Mouse (Mus musculus) intestine, embryonic 15.5 days (tissue): ENCODE results near the gene Ttbk1. TPM values are rescaled to one million over a fixed set of nuclear protein-coding genes. Genes with fewer than 3 reads are reported as not detected.

ENCODE experiments used
- ATAC-seq: fragments of 200-750 bp; cut with Nextera tagmentation; 2 replicates; pipeline ENCODE4 v1.8.0; 2017; ENCODE audit warnings: moderate TSS enrichment, moderate library complexity
- H3K27ac ChIP-seq: fragments of 300-500 bp; sonication (generic); 2 replicates; pipeline ENCODE4 v1.5.1; 2015; ENCODE audit warnings: mild to moderate bottlenecking, inconsistent platforms
- H3K27me3 ChIP-seq: fragments of 300-500 bp; sonication (generic); replicated peaks from 2 replicates; pipeline ENCODE4 v1.6.1; 2015; ENCODE audit warnings: inconsistent platforms
- H3K36me3 ChIP-seq: fragments of 300-500 bp; sonication (generic); 2 replicates; pipeline ENCODE4 v1.6.1; 2015; ENCODE audit warnings: inconsistent platforms
- H3K4me1 ChIP-seq: fragments of 300-500 bp; sonication (generic); replicated peaks from 2 replicates; pipeline ENCODE4 v1.6.1; 2015; ENCODE audit warnings: inconsistent platforms
- H3K4me2 ChIP-seq: fragments of 300-500 bp; sonication (generic); replicated peaks from 2 replicates; pipeline ENCODE4 v1.6.1; 2015; ENCODE audit warnings: mild to moderate bottlenecking, inconsistent platforms
- H3K4me3 ChIP-seq: fragments of 300-500 bp; sonication (generic); replicated peaks from 2 replicates; pipeline ENCODE4 v1.5.1; 2015; ENCODE audit warnings: inconsistent platforms
- H3K9ac ChIP-seq: fragments of 300-500 bp; sonication (generic); 2 replicates; pipeline ENCODE4 v1.6.1; 2015; ENCODE audit warnings: inconsistent platforms
- H3K9me3 ChIP-seq: fragments of 300-500 bp; sonication (generic); 2 replicates; pipeline ENCODE4 v1.6.1; 2016; ENCODE audit warnings: inconsistent platforms
- WGBS: fragments of 180-500 bp; shearing (Covaris S2); methylation state at CpG from one replicate; pipeline ENCODE4 v1.1.7; 2015; 5-methylcytosine and 5-hydroxymethylcytosine counted together
- polyA plus RNA-seq: library from polyadenylated mRNA; unstranded; fragments of >200 nt; fragmentation: Nextera tagmentation; extraction: Ambion mirVana; gene quantifications from 2 replicates; pipeline ENCODE4 v1.2.1, GENCODE M21; 2015

Ttbk1 gene
- 0.24 and 0.26 TPM in 2 replicates for polyA plus RNA-seq

GRCm38 (mm10) chr17:46487431-46487830 is at the start of gene Ttbk1:
Ttbk1 (minus strand) TSS chr17:46487675.
- Histone ChIP-seq H3K36me3 (no peaks in the 10 kb centered on the region), H3K4me2 (peak within 1 kb of the TSS; percentile 73), H3K4me3 (peak within 1 kb of the TSS; percentile 37), H3K4me1 (peaks cover 10% of the 10 kb centered on the region), H3K9ac (peak within 1 kb of the TSS; percentile 10; the same call in 1 of the 2 replicates), H3K9me3 (no peaks in the 10 kb centered on the region), H3K27me3 (peaks cover 67% of the 10 kb centered on the region), H3K27ac (no peak within 1 kb of the TSS)
- under 1% methylated on average over 30 of the region's 49 CpGs for WGBS
- peak; percentile 16; the same call in 1 of the 2 replicates for ATAC-seq

GRCm38 (mm10) chr17:46525579-46526307 is 38.3 kb upstream of the Ttbk1 start:
- no peaks in the 10 kb centered on the region for H3K9me3 ChIP-seq
- no peak overlapping the region for H3K9ac ChIP-seq
- no peak overlapping the region for H3K4me2 ChIP-seq
- H3K27me3 ChIP-seq, result peaks cover 19% of the 10 kb centered on the region
- peak; percentile 76 for ATAC-seq
- WGBS, result 39% methylated on average over 12 of the region's 12 CpGs
- no peaks in the 10 kb centered on the region for H3K4me1 ChIP-seq
- no peak overlapping the region for H3K27ac ChIP-seq
- H3K4me3 ChIP-seq, result no peak overlapping the region
- H3K36me3 ChIP-seq, result no peaks in the 10 kb centered on the region

- Histone ChIP-seq H3K4me3 (no peak overlapping the region), H3K27me3 (peaks cover 25% of the 10 kb centered on the region), H3K9me3 (no peaks in the 10 kb centered on the region), H3K36me3 (no peaks in the 10 kb centered on the region), H3K4me1 (0 out of 2 replicates have a peak, but pooled peaks cover 2% of the 10 kb centered on the region), H3K4me2 (no peak overlapping the region), H3K27ac (no peak overlapping the region), H3K9ac (no peak overlapping the region)
- WGBS, result 76% methylated on average over 10 of the region's 10 CpGs
- ATAC-seq, result no peak
These were observed 37.6 kb upstream of the Ttbk1 start for GRCm38 (mm10) chr17:46525065-46525464.

GRCm38 (mm10) chr17:46521963-46522668 is 34.6 kb upstream of the Ttbk1 start:
- H3K27me3 ChIP-seq, result peaks cover 32% of the 10 kb centered on the region
- H3K4me3 ChIP-seq, result no peak overlapping the region
- no peaks in the 10 kb centered on the region for H3K9me3 ChIP-seq
- H3K36me3 ChIP-seq, result no peaks in the 10 kb centered on the region
- 0 out of 2 replicates have a peak, but pooled peaks have one; percentile 44 for ATAC-seq
- H3K27ac ChIP-seq, result no peak overlapping the region
- H3K9ac ChIP-seq, result no peak overlapping the region
- whole genome bisulfite sequencing, result 36% methylated on average over 24 of the region's 24 CpGs
- H3K4me2 ChIP-seq, result 0 out of 2 replicates have a peak overlapping the region, but pooled peaks have one; percentile 4
- H3K4me1 ChIP-seq, result 0 out of 2 replicates have a peak, but pooled peaks cover 2% of the 10 kb centered on the region

DNA sequence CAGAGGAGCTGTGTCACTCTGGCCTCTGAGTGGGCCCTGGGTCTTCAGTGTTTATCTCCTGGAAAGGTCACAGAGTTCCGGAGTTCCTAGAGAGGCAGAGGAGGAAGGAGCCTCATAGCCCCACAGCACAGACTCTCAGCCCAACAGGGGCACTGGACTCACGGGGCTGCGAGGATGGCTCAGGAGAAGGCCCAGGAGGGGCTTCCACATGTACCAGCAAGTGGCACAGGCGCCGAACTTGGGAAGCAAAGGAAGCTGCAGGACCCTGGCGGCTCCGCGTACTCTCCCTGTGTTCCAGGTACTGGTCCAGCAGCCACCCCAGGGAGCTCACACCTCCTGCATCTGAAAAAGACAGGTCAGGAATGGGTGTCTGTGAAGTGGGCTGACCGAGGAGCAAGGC is 33.7 kb upstream of the Ttbk1 start:
- Histone ChIP-seq H3K4me3 (0 out of 2 replicates have a peak overlapping the region, but pooled peaks have one; percentile 14), H3K4me2 (peak overlapping the region; percentile 51; the same call in 1 of the 2 replicates), H3K9ac (0 out of 2 replicates have a peak overlapping the region, but pooled peaks have one; percentile 17), H3K27ac (no peak overlapping the region), H3K4me1 (0 out of 2 replicates have a peak, but pooled peaks cover 2% of the 10 kb centered on the region), H3K36me3 (no peaks in the 10 kb centered on the region), H3K27me3 (peaks cover 32% of the 10 kb centered on the region), H3K9me3 (no peaks in the 10 kb centered on the region)
- WGBS, result 73% methylated on average over 9 of the region's 9 CpGs
- no peak for ATAC-seq

- 0 out of 2 replicates have a peak, but pooled peaks have one; percentile 20 for ATAC-seq
- H3K27me3 ChIP-seq, result peaks cover 32% of the 10 kb centered on the region
- 0 out of 2 replicates have a peak, but pooled peaks cover 2% of the 10 kb centered on the region for H3K4me1 ChIP-seq
- WGBS, result 35% methylated on average over 25 of the region's 25 CpGs
- H3K4me3 ChIP-seq, result peak overlapping the region; percentile 14
- no peak overlapping the region for H3K27ac ChIP-seq
- peak overlapping the region; percentile 51 for H3K4me2 ChIP-seq
- 0 out of 2 replicates have a peak overlapping the region, but pooled peaks have one; percentile 17 for H3K9ac ChIP-seq
- no peaks in the 10 kb centered on the region for H3K9me3 ChIP-seq
- H3K36me3 ChIP-seq, result no peaks in the 10 kb centered on the region
These were observed 33.0 kb upstream of the Ttbk1 start for GRCm38 (mm10) chr17:46520385-46520979.

GRCm38 (mm10) chr17:46519971-46520370 is 32.5 kb upstream of the Ttbk1 start:
- H3K4me3 ChIP-seq, result peak overlapping the region; percentile 14
- H3K27me3 ChIP-seq, result peaks cover 32% of the 10 kb centered on the region
- H3K36me3 ChIP-seq, result no peaks in the 10 kb centered on the region
- peak overlapping the region; percentile 51 for H3K4me2 ChIP-seq
- H3K9ac ChIP-seq, result 0 out of 2 replicates have a peak overlapping the region, but pooled peaks have one; percentile 17
- H3K27ac ChIP-seq, result no peak overlapping the region
- no peak for ATAC-seq
- WGBS, result 57% methylated on average over 10 of the region's 10 CpGs
- no peaks in the 10 kb centered on the region for H3K9me3 ChIP-seq
- 0 out of 2 replicates have a peak, but pooled peaks cover 2% of the 10 kb centered on the region for H3K4me1 ChIP-seq

DNA sequence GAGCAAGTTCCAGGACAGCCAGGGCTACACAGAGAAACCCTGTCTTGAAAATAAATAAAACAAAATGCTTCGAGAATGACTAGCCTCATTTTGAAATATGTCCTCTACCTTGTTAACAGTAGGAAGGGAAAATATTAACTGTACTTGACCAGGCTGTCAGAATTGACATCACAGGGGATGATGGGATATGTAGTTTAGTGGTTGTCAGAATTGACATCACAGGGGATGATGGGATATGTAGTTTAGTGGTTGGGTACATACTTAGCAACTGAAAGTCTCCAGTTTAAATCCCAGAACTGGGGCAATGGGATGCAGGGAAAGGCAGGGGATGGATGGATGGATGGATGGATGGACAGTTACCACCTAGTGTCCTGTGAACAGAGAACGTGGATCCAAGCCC is 25.9 kb upstream of the Ttbk1 start:
- Histone ChIP-seq H3K4me1 (no peaks in the 10 kb centered on the region), H3K9me3 (no peaks in the 10 kb centered on the region), H3K27ac (no peak overlapping the region), H3K4me2 (no peak overlapping the region), H3K36me3 (no peaks in the 10 kb centered on the region), H3K4me3 (no peak overlapping the region), H3K9ac (no peak overlapping the region; the same call in 1 of the 2 replicates), H3K27me3 (no peaks in the 10 kb centered on the region)
- no peak for ATAC-seq
- WGBS, result 64% methylated on average over 2 of the region's 2 CpGs

- Histone ChIP-seq H3K9ac (no peak overlapping the region), H3K9me3 (no peaks in the 10 kb centered on the region), H3K27ac (no peak overlapping the region), H3K27me3 (no peaks in the 10 kb centered on the region), H3K4me2 (no peak overlapping the region), H3K4me3 (no peak overlapping the region), H3K36me3 (no peaks in the 10 kb centered on the region), H3K4me1 (no peaks in the 10 kb centered on the region)
- peak; percentile 45; the same call in 1 of the 2 replicates for ATAC-seq
- 46% methylated on average over 11 of the region's 11 CpGs for WGBS
These were observed 23.7 kb upstream of the Ttbk1 start for GRCm38 (mm10) chr17:46511059-46511710.

DNA sequence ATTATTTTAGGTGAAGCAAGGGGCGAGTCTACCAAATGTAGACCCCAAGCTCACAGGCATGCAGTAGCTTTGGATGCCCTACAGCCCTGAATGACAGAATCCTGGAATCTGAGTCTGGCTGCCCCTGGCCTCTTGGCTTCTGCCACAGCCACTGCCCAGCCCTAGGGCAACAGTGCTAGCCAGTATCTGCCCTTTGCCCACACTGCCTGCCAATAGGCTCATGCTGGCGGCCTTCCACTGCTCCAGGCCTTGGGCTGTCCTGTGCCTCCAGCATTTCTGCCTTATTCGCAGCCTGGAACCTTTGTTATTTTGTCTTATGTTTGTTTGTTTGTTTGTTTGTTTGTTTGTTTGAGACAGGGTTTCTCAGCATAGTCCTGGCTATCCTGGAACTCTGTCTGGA is 18.1 kb upstream of the Ttbk1 start:
- Histone ChIP-seq H3K4me3 (no peak overlapping the region), H3K36me3 (no peaks in the 10 kb centered on the region), H3K9me3 (no peaks in the 10 kb centered on the region), H3K9ac (no peak overlapping the region), H3K27ac (no peak overlapping the region), H3K4me2 (no peak overlapping the region), H3K4me1 (no peaks in the 10 kb centered on the region), H3K27me3 (no peaks in the 10 kb centered on the region)
- ATAC-seq, result no peak
- WGBS, result 79% methylated on average over 3 of the region's 3 CpGs

- H3K36me3 ChIP-seq, result no peaks in the 10 kb centered on the region
- H3K9me3 ChIP-seq, result no peaks in the 10 kb centered on the region
- ATAC-seq, result no peak
- no peak overlapping the region for H3K4me2 ChIP-seq
- no peak overlapping the region for H3K4me3 ChIP-seq
- WGBS, result 78% methylated on average over 14 of the region's 14 CpGs
- H3K9ac ChIP-seq, result no peak overlapping the region
- no peaks in the 10 kb centered on the region for H3K27me3 ChIP-seq
- H3K27ac ChIP-seq, result no peak overlapping the region
- H3K4me1 ChIP-seq, result no peaks in the 10 kb centered on the region
These were observed 16.6 kb upstream of the Ttbk1 start for GRCm38 (mm10) chr17:46503847-46504638.
